Mouse (Mus musculus) spleen, adult 2 months (tissue): ENCODE results near the gene Igsf23. TPM values are rescaled to one million over a fixed set of nuclear protein-coding genes. Genes with fewer than 3 reads are reported as not detected.

Experiments used
- DNase-seq, 2 experiments: peaks; one replicate each; pipeline versions ENCODE4 v3.0.0 to v3.0.0-alpha.2; 2012 to 2021; ENCODE audit warnings: low spot score in 2 of 2, low read depth in 1 of 2
- H3K27ac ChIP-seq: fragments of 200-500 bp; 2 replicates; pipeline ENCODE4 v1.5.1; 2012; ENCODE audit warnings: low read length, inconsistent platforms; ENCODE audit not compliant: insufficient read depth
- H3K27me3 ChIP-seq: fragments of 200-500 bp; 2 replicates; pipeline ENCODE4 v1.6.1; 2012; ENCODE audit warnings: mild to moderate bottlenecking, moderate library complexity, low read length, inconsistent platforms; ENCODE audit not compliant: control insufficient read depth, insufficient read depth
- H3K36me3 ChIP-seq: fragments of 200-500 bp; 2 replicates; pipeline ENCODE4 v1.6.1; 2012; ENCODE audit warnings: mild to moderate bottlenecking, low read length, inconsistent platforms; ENCODE audit not compliant: control insufficient read depth, insufficient read depth
- H3K4me1 ChIP-seq: fragments of 200-500 bp; 2 replicates; pipeline ENCODE4 v1.6.1; 2011; ENCODE audit warnings: inconsistent platforms; ENCODE audit not compliant: control insufficient read depth, insufficient read depth, insufficient read length
- H3K4me3 ChIP-seq: fragments of 200-500 bp; 2 replicates; pipeline ENCODE4 v1.5.1; 2011; ENCODE audit warnings: mild to moderate bottlenecking, inconsistent platforms; ENCODE audit not compliant: insufficient read depth, insufficient read length; ENCODE audit errors: extremely low read depth
- CTCF ChIP-seq: fragments of 200-500 bp; IDR thresholded peaks from 2 replicates; pipeline ENCODE4 v1.5.1; 2011; ENCODE audit warnings: mild to moderate bottlenecking, inconsistent platforms; ENCODE audit not compliant: insufficient read depth, insufficient read length, insufficient replicate concordance; ENCODE audit errors: extremely low read depth
- POLR2A ChIP-seq: fragments of 200-500 bp; IDR thresholded peaks from 2 replicates; pipeline ENCODE4 v1.6.1; 2011; ENCODE audit warnings: low read depth, low read length, inconsistent platforms
- WGBS: fragments of 180-500 bp; shearing (Covaris S2); methylation state at CpG from one replicate; pipeline ENCODE4 v1.1.7; 2018; 5-methylcytosine and 5-hydroxymethylcytosine counted together
- polyA plus RNA-seq: library from polyadenylated mRNA; depleted of rRNA; stranded (reverse); fragments of >200 nt; gene quantifications from 2 replicates; pipeline ENCODE4 v1.2.3, GENCODE M21; 2012; rRNA removed

The Igsf23 gene
- polyA plus RNA-seq, 1 experiment: 3.9 TPM

GRCm38 (mm10) chr7:19911695-19912524 lies 38.6 kb downstream of the Igsf23 start:
- no peaks in the 10 kb centered on the region for H3K27me3 ChIP-seq
- H3K4me3 ChIP-seq: no peak overlapping the region
- no peak for TF ChIP-seq CTCF
- no peak for TF ChIP-seq POLR2A
- no peak for DNase-seq
- H3K4me1 ChIP-seq: no peaks in the 10 kb centered on the region
- H3K27ac ChIP-seq: no peak overlapping the region
- H3K36me3 ChIP-seq: peaks cover 7% of the 10 kb centered on the region
- WGBS: 88% methylated on average over 23 of the region's 23 CpGs

- 83% methylated on average over 6 of the region's 6 CpGs for WGBS
- Histone ChIP-seq H3K27me3 (no peaks in the 10 kb centered on the region), H3K27ac (no peak overlapping the region), H3K4me1 (no peaks in the 10 kb centered on the region), H3K4me3 (no peak overlapping the region), H3K36me3 (peaks cover 1% of the 10 kb centered on the region)
- TF ChIP-seq POLR2A (no peak), CTCF (no peak)
- DNase-seq: no peak
Measured at GRCm38 (mm10) chr7:19911292-19911658, 39.3 kb downstream of the Igsf23 start.

GRCm38 (mm10) chr7:19910421-19911291 lies 39.9 kb downstream of the Igsf23 start:
- no peak overlapping the region for H3K4me3 ChIP-seq
- H3K36me3 ChIP-seq: peaks cover 1% of the 10 kb centered on the region; the same call in 1 of the 2 replicates
- no peak overlapping the region for H3K27ac ChIP-seq
- no peaks in the 10 kb centered on the region for H3K4me1 ChIP-seq
- H3K27me3 ChIP-seq: no peaks in the 10 kb centered on the region
- 50% methylated on average over 21 of the region's 21 CpGs for WGBS
- TF ChIP-seq CTCF (peak; percentile 94), POLR2A (no peak)
- DNase-seq: peak in 1 of 2 experiments; percentile 73

GRCm38 (mm10) chr7:19889881-19890280 lies 60.7 kb downstream of the Igsf23 start:
- H3K27me3 ChIP-seq: no peaks in the 10 kb centered on the region
- H3K4me1 ChIP-seq: no peaks in the 10 kb centered on the region; the same call in 1 of the 2 replicates
- no peak for TF ChIP-seq POLR2A
- peak; percentile 89 for TF ChIP-seq CTCF
- WGBS: 34% methylated on average over 8 of the region's 8 CpGs
- no peak overlapping the region for H3K27ac ChIP-seq
- H3K36me3 ChIP-seq: no peaks in the 10 kb centered on the region
- H3K4me3 ChIP-seq: no peak overlapping the region
- peak in 1 of 2 experiments; percentile 63 for DNase-seq

- Histone ChIP-seq H3K4me1 (no peaks in the 10 kb centered on the region; the same call in 1 of the 2 replicates), H3K27ac (no peak within 1 kb of the TSS), H3K36me3 (no peaks in the 10 kb centered on the region), H3K4me3 (no peak within 1 kb of the TSS), H3K27me3 (no peaks in the 10 kb centered on the region)
- no peak for TF ChIP-seq POLR2A
- no peak for TF ChIP-seq CTCF
- WGBS: 57% methylated on average over 7 of the region's 7 CpGs
- DNase-seq: no peak
Measured at GRCm38 (mm10) chr7:19887849-19888248, 62.7 kb downstream of the Igsf23 start, which contains the start of gene Ceacam19. Ceacam19 (minus strand) TSS chr7:19887965.

Other genes with a start within 250 kb of the Igsf23 start
- 51.1 and 66.8 TPM in 2 replicates for gene Tomm40, start 235.3 kb downstream of the Igsf23 start, polyA plus RNA-seq
- gene Nectin2, start 200.3 kb downstream of the Igsf23 start, polyA plus RNA-seq: 23.3 and 24.4 TPM in 2 replicates
- 30.1 and 39.8 TPM in 2 replicates for gene Bcam, start 179.7 kb downstream of the Igsf23 start, polyA plus RNA-seq
- gene Cblc, start 153.9 kb downstream of the Igsf23 start, polyA plus RNA-seq: 1.4 TPM in 2 replicates
- 102 and 149 TPM in 2 replicates for gene Bcl3, start 128.0 kb downstream of the Igsf23 start, polyA plus RNA-seq
- gene Gm19345, start 98.8 kb downstream of the Igsf23 start, polyA plus RNA-seq: 0.45 TPM in 1 of 2 replicates, not detected in the other
- gene Ceacam16, start 89.5 kb downstream of the Igsf23 start, polyA plus RNA-seq: 17.0 and 21.7 TPM in 2 replicates
- gene Ceacam19, start 62.8 kb downstream of the Igsf23 start, polyA plus RNA-seq: 0.09 and 0.22 TPM in 2 replicates
- gene Pvr, start 29.6 kb downstream of the Igsf23 start, polyA plus RNA-seq: 6.6 and 8.0 TPM in 2 replicates
- not detected in 2 replicates for gene Ceacam20, start 14.7 kb upstream of the Igsf23 start, polyA plus RNA-seq
- not detected in 2 replicates for gene Nlrp9b, start 40.7 kb upstream of the Igsf23 start, polyA plus RNA-seq
- gene Vmn1r91, start 148.9 kb upstream of the Igsf23 start, polyA plus RNA-seq: not detected in 2 replicates
- gene Gm16442, start 171.8 kb upstream of the Igsf23 start, polyA plus RNA-seq: not detected in 2 replicates
- not detected in 2 replicates for gene Vmn1r93, start 188.3 kb upstream of the Igsf23 start, polyA plus RNA-seq
- gene Vmn1r94, start 217.6 kb upstream of the Igsf23 start, polyA plus RNA-seq: not detected in 2 replicates
- gene Vmn1r95, start 243.0 kb upstream of the Igsf23 start, polyA plus RNA-seq: not detected in 2 replicates